Mouse (Mus musculus) stomach, postnatal 0 days (tissue): ENCODE results near the gene Ldlr.

ENCODE experiments used
- CTCF ChIP-seq: IDR thresholded peaks from 2 replicates; pipeline ENCODE4 v1.5.1; 2016; ENCODE audit warnings: antibody characterized with exemption, low read depth, mild to moderate bottlenecking, moderate library complexity
- EP300 ChIP-seq: optimal IDR thresholded peaks from 2 replicates; pipeline ENCODE3; 2016; ENCODE audit warnings: antibody characterized with exemption

DNA sequence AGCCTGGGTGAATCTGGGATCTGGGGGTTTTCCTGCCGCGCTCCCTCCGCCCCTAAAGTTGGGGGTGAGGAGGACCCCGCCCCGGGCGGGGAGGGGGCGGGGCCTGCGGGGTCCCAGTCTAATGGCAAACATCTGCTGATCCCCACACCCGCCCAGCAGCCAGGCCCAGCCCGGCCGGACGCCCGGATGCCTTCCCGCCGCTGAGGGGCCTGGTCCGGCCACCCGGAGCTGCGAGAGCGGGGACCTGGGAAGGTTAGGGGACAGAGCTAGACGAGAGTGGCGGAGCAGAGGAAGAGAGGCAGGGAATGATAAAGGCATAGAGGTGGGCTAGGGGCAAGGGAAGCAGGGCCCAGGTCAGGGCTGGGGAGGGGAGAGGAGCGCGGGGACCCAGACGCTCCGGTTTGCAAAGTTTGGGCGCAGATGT lies 74.7 kb downstream of the Ldlr start:
- TF ChIP-seq CTCF (no peak), EP300 (no peak)
